Mouse (Mus musculus) liver, embryonic 15.5 days (tissue): ENCODE results near the gene Otx1. TPM values are rescaled to one million over a fixed set of nuclear protein-coding genes. Genes with fewer than 3 reads are reported as not detected.

Source experiments
- ATAC-seq: fragments of 200-750 bp; cut with Nextera tagmentation; 2 replicates; pipeline ENCODE4 v1.8.0; 2017; ENCODE audit warnings: moderate number of reproducible peaks, mild to moderate bottlenecking, moderate library complexity; ENCODE audit not compliant: insufficient read depth
- H3K27ac ChIP-seq: fragments of 300-500 bp; sonication (generic); replicated peaks from 2 replicates; pipeline ENCODE4 v1.5.1; 2015; ENCODE audit warnings: mild to moderate bottlenecking, inconsistent platforms
- H3K27me3 ChIP-seq: fragments of 300-500 bp; sonication (generic); 2 replicates; pipeline ENCODE4 v1.6.1; 2015; ENCODE audit warnings: mild to moderate bottlenecking, inconsistent platforms
- H3K36me3 ChIP-seq: fragments of 300-500 bp; sonication (generic); replicated peaks from 2 replicates; pipeline ENCODE4 v1.6.1; 2015; ENCODE audit warnings: moderate library complexity, mild to moderate bottlenecking, inconsistent platforms
- H3K4me1 ChIP-seq: fragments of 300-500 bp; sonication (generic); replicated peaks from 2 replicates; pipeline ENCODE4 v1.6.1; 2015; ENCODE audit warnings: inconsistent platforms
- H3K4me2 ChIP-seq: fragments of 300-500 bp; sonication (generic); 2 replicates; pipeline ENCODE4 v1.6.1; 2015; ENCODE audit warnings: moderate library complexity, mild to moderate bottlenecking, inconsistent platforms
- H3K4me3 ChIP-seq: fragments of 300-500 bp; sonication (generic); replicated peaks from 2 replicates; pipeline ENCODE4 v1.5.1; 2015; ENCODE audit warnings: mild to moderate bottlenecking, inconsistent platforms
- H3K9ac ChIP-seq: fragments of 300-500 bp; sonication (generic); 2 replicates; pipeline ENCODE4 v1.6.1; 2015; ENCODE audit warnings: moderate library complexity, mild to moderate bottlenecking, inconsistent platforms
- H3K9me3 ChIP-seq: fragments of 300-500 bp; sonication (generic); replicated peaks from 2 replicates; pipeline ENCODE4 v1.6.1; 2016; ENCODE audit warnings: inconsistent platforms
- WGBS: fragments of 180-500 bp; shearing (Covaris S2); methylation state at CpG from one replicate; pipeline ENCODE4 v1.1.7; 2015; ENCODE audit warnings: mixed read lengths; ENCODE audit not compliant: insufficient replicate concordance; 5-methylcytosine and 5-hydroxymethylcytosine counted together
- polyA plus RNA-seq: library from polyadenylated mRNA; unstranded; fragments of >200 nt; fragmentation: Nextera tagmentation; extraction: Ambion mirVana; gene quantifications from 2 replicates; pipeline ENCODE4 v1.2.1, GENCODE M21; 2015

The Otx1 gene
- polyA plus RNA-seq, 1 experiment from 2014 or later, result not detected

DNA sequence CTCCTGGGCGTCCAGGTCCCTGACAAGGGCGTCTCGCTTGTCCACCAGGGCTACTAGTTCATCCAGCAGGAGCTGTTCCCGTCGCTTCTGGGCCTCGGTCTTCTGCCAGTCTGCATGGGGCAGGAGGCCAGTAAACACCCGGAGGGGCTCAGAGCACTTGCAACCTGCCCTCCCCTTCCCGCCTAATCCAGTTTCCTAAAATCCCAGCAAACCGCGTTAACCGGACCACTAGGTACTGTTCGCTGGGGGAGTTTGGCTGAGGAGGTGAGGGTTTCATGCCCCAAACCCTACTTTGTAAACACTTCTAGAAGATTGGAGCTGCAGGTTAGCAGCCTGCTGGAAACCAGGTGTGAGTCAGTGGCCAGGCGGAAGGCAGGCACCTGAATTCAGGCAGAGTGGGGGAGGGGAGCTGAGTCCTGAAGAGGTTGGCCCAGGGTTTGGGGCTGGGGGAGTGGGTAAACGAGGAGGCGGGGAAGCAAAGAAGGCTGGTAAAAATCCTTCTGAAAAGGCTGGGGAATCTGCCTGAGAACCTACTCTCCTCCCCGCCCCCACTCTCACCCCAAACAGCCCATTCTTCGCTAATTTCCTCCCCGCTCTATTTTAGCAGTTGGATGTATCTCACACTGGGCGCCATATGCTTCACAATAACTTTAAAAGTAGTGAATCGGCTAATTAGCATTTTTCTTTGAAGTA is 4.5 kb upstream of the Otx1 start:
- Histone ChIP-seq H3K4me2 (no peak overlapping the region), H3K9me3 (no peaks in the 10 kb centered on the region), H3K4me1 (peaks cover 9% of the 10 kb centered on the region), H3K36me3 (no peaks in the 10 kb centered on the region), H3K27ac (no peak overlapping the region), H3K9ac (no peak overlapping the region), H3K4me3 (no peak overlapping the region), H3K27me3 (peaks cover 83% of the 10 kb centered on the region)
- 6% methylated on average over 20 of the region's 20 CpGs for WGBS
- no peak for ATAC-seq

DNA sequence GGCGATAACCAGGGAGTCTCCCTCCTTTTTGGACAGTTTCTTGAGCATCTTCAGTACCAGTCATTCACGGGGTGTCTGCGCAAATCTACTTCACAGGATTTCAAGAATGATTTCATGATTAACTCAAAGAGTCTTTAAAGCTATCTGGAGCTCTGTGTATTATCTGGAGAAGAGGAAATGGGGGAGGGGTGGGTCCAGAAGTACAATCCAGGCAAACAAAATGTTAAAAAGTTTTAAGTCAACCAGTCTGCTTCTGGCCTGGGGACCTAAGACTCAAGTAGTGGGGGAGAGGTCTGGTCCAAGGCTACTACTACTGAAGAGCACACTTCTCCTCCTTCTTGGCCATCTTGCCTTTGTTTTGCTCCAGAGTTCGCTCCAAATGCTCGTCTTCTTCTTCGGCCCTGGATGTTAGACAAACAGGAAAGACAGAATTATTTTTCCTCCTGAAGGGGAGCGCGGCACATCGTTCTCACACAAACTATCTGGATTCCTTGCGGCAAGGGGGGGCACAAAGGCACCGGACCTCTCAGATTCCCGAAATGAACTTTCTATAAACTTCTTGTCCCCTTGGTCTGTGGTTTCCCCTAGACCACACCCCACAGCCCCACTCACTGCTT is 3.9 kb upstream of the Otx1 start:
- Histone ChIP-seq H3K4me2 (no peak overlapping the region), H3K9me3 (no peaks in the 10 kb centered on the region), H3K9ac (no peak overlapping the region), H3K36me3 (no peaks in the 10 kb centered on the region), H3K4me3 (no peak overlapping the region), H3K27ac (no peak overlapping the region), H3K27me3 (peaks cover 89% of the 10 kb centered on the region), H3K4me1 (peaks cover 14% of the 10 kb centered on the region)
- ATAC-seq, result no peak
- 13% methylated on average over 12 of the region's 12 CpGs for WGBS

DNA sequence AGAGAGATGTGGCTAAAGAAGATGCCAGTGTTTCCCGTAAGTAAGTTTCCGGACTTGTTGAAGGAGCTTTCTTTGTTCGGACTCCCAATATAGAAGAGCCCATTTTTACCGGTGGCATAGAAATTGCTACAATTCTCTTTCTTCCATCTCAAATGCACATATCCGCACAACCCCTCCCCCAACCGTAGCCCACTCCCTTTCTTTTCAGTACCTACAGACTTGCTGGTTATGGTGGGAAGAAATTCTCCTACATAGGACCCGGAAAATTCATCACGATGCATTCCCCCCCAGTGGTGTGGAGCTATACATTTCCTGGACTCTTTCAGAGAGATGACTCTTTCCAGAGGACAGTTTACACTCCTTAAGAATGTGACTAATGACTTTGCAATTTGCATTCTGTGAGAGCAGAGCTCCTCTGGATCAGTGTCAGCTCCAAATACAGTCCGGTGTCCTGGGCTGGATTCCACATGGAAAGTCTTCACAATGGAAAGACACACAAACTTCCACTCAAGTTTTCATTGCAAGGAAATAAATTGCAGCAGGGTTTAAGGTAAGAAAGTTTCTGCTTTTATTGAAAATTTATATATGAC is 2.7 kb upstream of the Otx1 start:
- H3K4me2 ChIP-seq, result no peak overlapping the region
- H3K4me1 ChIP-seq, result peaks cover 24% of the 10 kb centered on the region
- H3K4me3 ChIP-seq, result no peak overlapping the region
- no peaks in the 10 kb centered on the region for H3K36me3 ChIP-seq
- H3K9ac ChIP-seq, result no peak overlapping the region
- H3K27ac ChIP-seq, result no peak overlapping the region
- no peaks in the 10 kb centered on the region for H3K9me3 ChIP-seq
- H3K27me3 ChIP-seq, result peaks cover 92% of the 10 kb centered on the region
- 11% methylated on average over 9 of the region's 9 CpGs for WGBS
- ATAC-seq, result no peak

DNA sequence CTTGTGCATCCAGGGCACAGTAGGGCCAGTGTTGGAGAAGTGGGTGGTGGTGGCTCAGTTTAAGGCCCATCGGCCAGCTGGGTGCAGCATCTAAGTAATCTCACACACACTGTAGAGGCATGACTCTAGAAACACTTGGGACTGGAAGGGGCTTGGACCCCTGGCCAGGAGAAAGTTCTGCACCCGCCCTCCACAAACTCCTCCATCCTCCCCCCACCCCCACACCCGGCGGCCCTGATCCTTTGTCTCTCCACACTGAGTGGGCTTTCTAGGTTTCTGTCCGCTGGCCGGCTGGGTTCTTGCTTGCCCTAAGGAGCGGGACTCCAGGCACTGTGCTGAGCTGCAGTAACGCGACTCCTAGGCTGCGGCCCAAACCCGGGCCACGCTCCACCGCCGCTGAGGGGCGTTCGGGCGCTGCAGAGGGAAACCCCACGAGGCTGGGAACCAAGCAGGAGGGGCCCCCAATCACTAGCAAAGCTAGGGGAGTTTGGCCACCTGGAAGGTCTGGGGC is 1.7 kb upstream of the Otx1 start:
- Histone ChIP-seq H3K36me3 (no peaks in the 10 kb centered on the region), H3K4me3 (no peak overlapping the region), H3K27ac (no peak overlapping the region), H3K4me1 (peaks cover 29% of the 10 kb centered on the region), H3K9ac (no peak overlapping the region), H3K4me2 (no peak overlapping the region), H3K9me3 (no peaks in the 10 kb centered on the region), H3K27me3 (peaks cover 96% of the 10 kb centered on the region)
- 2% methylated on average over 18 of the region's 18 CpGs for WGBS
- ATAC-seq, result no peak

DNA sequence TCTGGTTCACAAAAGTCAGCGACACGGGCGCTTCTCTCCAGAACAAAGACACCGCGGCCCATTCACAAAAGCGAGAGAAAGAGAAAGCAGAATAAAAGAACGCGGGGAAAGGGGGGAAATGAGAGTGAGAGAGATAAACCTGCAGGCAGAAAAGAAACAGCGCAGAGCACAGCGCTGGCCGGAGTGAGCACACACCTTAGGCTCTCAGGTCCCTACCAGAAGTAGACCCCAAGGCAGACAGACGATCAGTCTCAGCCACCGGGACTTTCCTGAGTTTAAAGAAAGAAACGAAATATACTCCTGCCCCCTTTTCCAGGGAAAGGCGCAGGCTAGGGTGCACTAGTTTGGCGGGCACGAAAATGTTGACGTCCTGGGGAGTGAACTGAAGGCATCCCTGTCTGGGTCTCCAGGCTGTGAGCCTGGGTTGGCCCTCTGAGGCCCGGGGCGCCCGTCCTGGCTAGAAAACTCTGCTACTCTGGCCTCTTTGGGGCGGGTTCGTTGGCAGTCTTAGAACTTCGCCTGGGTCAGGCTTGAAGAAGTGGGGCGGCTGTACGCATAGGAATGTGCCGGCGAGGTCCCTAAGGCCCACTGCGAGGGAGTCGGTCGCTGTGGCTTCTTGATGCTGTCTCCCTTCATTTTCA is 764 bp upstream of the Otx1 start:
- no peak for ATAC-seq
- 2% methylated on average over 31 of the region's 31 CpGs for WGBS
- no peak overlapping the region for H3K4me3 ChIP-seq
- peak overlapping the region; percentile 11; the same call in 1 of the 2 replicates for H3K4me2 ChIP-seq
- peaks cover 29% of the 10 kb centered on the region for H3K4me1 ChIP-seq
- H3K27me3 ChIP-seq, result peaks cover 100% of the 10 kb centered on the region
- H3K36me3 ChIP-seq, result no peaks in the 10 kb centered on the region
- H3K9me3 ChIP-seq, result no peaks in the 10 kb centered on the region
- no peak overlapping the region for H3K9ac ChIP-seq
- H3K27ac ChIP-seq, result no peak overlapping the region

DNA sequence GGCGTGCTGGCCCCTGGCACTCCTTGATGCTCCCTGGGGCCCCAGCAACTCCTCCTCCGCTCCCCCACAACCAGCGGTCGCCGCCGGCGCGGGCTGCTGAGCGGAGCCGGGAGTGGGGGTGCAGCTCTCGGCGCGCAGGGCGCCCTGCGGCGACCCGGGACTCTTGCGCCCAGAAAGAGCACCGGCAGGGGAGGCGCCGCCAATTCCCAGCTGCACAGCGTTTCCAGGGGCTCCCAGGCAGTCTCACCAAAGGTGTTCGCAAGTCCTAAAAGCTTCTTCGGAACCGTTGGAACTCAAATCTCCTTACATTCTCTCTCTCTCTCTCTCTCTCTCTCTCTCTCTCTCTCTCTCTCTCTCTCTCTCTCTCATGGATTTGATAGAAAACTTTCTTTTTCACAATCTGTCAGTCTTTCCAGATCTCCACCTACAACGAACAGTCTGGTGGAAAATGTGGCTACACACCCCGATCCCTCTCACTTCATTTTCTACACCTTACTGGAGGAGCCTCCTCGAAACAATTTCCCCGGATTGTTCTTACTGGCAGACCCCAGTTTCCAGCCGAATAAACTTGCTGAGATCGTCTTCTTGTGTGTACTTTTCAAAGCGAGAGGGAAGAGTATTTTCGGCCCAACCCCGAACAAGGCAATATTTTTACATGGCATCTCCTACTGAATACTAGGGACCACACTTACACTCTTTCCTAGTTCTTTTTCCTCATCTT is 475 bp downstream of the Otx1 start:
- Histone ChIP-seq H3K4me3 (peak overlapping the region; percentile 52), H3K4me1 (peaks cover 29% of the 10 kb centered on the region), H3K9ac (no peak overlapping the region), H3K9me3 (no peaks in the 10 kb centered on the region), H3K36me3 (no peaks in the 10 kb centered on the region), H3K4me2 (peak overlapping the region; percentile 72), H3K27me3 (peaks cover 100% of the 10 kb centered on the region), H3K27ac (no peak overlapping the region)
- ATAC-seq, result 0 out of 2 replicates have a peak, but pooled peaks have one; percentile 4
- WGBS, result under 1% methylated on average over 34 of the region's 34 CpGs

DNA sequence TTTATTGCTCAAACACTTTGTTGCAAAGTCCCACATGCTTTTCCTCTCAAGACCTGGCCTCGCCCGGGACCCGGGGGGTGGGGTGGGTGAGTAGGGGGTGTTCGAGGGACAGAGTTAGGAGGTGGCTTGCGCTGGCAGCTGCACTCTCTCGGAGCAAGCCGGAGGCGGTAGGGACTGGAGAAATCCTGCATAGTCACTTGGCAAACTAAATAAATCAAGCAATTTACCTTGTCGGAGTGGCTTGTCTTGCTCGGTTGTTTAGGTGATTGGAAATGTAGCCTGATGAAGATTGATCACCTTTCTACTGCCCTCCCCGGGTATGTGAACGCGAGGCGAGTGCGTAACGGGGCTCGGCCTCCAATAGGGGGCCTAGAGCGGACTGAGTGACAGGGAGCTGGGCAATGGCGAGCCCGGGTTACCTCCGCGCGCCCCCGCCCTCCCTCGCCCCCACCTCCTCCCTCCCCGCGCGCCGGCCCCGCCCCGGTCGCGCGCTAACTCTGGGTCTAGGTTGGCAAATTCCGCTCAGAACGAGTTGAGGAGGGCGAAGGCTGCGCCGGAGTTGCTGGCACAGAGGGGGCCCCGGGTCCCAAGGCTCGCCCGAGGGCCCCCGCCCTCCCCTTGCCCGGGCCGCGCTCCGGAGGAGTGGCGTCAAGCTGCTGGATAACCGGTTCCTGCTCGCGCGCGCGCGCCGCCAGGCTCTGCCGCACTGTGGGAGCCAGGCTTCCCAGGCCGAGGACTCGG is 1.2 kb downstream of the Otx1 start:
- Histone ChIP-seq H3K9me3 (no peaks in the 10 kb centered on the region), H3K36me3 (no peaks in the 10 kb centered on the region), H3K9ac (no peak overlapping the region), H3K27me3 (peaks cover 100% of the 10 kb centered on the region), H3K4me2 (peak overlapping the region; percentile 72), H3K27ac (no peak overlapping the region), H3K4me1 (peaks cover 32% of the 10 kb centered on the region), H3K4me3 (peak overlapping the region; percentile 52)
- peak; percentile 54 for ATAC-seq
- under 1% methylated on average over 53 of the region's 59 CpGs for WGBS

DNA sequence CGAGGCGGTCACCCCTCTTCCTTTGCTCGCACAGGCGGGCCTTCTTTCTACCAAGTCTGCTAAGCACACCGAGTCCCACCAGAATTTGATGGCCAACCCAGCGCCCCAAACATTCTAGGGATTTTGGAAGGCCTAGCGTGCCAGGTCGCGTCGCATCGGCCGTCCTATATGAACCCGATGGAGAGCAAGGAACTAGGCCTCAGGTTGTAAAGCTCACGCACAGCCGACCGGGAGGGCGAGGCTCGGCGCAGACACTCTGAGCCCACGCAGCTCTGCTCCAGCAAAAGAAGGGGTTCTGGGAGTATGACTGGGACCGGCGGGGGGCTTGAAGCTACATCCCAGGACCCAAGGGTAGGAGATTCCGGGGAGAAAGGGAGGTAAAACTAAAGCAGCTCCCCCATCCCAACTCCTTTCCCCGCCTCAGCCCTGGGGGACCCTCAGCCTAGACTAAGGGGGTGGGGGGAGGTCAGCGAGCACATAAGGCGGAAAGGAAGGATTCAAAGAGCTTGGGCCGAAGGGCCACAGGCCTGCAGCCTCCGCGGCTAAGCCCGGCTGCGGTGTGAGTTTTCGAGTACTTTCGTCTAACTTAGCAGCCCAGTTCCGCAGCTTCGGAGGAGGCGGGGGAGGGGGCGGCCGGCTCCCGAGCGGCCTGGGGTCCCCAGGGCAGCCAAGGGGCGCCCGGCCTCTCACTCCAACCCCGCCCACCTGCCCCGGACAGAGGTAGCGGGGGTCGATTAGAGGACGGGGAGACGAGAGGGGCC is 2.2 kb downstream of the Otx1 start:
- peaks cover 33% of the 10 kb centered on the region for H3K4me1 ChIP-seq
- WGBS, result 2% methylated on average over 48 of the region's 48 CpGs
- peaks cover 100% of the 10 kb centered on the region for H3K27me3 ChIP-seq
- no peak overlapping the region for H3K9ac ChIP-seq
- H3K4me2 ChIP-seq, result peak overlapping the region; percentile 72
- peak overlapping the region; percentile 52 for H3K4me3 ChIP-seq
- no peak for ATAC-seq
- H3K9me3 ChIP-seq, result no peaks in the 10 kb centered on the region
- no peaks in the 10 kb centered on the region for H3K36me3 ChIP-seq
- H3K27ac ChIP-seq, result no peak overlapping the region

DNA sequence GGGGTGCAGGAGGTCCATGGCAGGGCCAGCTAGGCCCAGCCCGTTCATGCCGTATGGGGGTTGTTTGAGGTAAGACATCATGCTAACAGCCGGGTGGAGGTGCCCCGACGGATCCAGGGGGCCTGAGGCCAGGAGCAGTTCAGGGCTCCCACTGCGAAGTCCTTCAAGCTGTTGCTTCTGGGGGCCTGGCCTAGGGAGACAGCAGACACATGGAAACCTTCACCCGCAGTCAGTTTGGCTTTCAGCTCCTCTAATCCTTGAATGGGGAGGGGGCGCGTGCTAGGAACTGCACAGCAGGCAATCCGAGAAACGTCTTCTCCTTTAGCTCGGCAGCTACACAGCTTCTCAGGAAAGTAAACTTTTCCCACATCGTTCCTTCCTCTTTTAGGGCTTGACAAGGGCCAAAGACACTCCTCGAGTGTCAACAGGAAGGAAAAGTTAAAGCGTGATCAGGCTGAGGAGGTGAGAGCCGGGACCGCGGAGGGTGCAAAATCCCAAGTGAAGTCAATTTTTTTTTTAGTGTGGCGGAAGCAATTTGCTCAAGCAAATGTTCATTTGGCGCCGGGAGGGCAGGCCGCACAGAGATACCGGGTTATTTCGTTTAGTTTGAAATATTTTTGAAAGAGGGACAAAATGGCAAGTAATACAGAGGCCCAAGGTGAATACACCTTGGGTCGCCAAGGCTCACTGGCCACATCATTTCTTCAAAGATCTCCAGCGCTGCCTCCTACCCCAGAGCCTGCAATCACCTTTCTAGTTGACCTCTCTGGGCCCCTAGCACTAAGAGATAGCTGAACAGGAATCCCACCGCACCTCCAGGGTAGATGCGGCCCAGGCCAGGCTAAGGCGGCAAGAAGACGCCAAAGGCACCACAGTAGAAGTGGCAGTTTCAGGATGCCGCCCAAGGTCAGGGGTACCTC is 3.0 kb downstream of the Otx1 start:
- Histone ChIP-seq H3K27ac (no peak overlapping the region), H3K9me3 (no peaks in the 10 kb centered on the region), H3K36me3 (no peaks in the 10 kb centered on the region), H3K4me1 (peaks cover 33% of the 10 kb centered on the region), H3K4me2 (no peak overlapping the region), H3K9ac (no peak overlapping the region), H3K27me3 (peaks cover 100% of the 10 kb centered on the region), H3K4me3 (no peak overlapping the region)
- no peak for ATAC-seq
- 4% methylated on average over 31 of the region's 31 CpGs for WGBS
